Mouse (Mus musculus) embryonic facial prominence, embryonic 14.5 days (tissue): ENCODE results near the gene Blvra. TPM values are rescaled to one million over a fixed set of nuclear protein-coding genes. Genes with fewer than 3 reads are reported as not detected.
A peak's percentile ranks its signal among the peaks of the same experiment; 100 is the strongest.

ENCODE experiments used
- ATAC-seq: fragments of 200-750 bp; cut with Nextera tagmentation; 2 replicates; pipeline ENCODE4 v1.8.0; 2017; ENCODE audit warnings: low read depth, moderate number of reproducible peaks, moderate TSS enrichment
- DNase-seq: peaks from one replicate; pipeline ENCODE4 v3.0.0-alpha.2; 2015; ENCODE audit warnings: low spot score
- H3K27ac ChIP-seq: fragments of 300-500 bp; sonication (generic); replicated peaks from 2 replicates; pipeline ENCODE4 v1.5.1; 2014; ENCODE audit warnings: low read depth, mild to moderate bottlenecking, low read length, moderate library complexity
- H3K27me3 ChIP-seq: fragments of 300-500 bp; sonication (generic); replicated peaks from 2 replicates; pipeline ENCODE4 v1.6.1; 2014; ENCODE audit warnings: low read length; ENCODE audit not compliant: control insufficient read depth, insufficient read depth
- H3K36me3 ChIP-seq: fragments of 300-500 bp; sonication (generic); 2 replicates; pipeline ENCODE4 v1.6.1; 2014; ENCODE audit warnings: low read length, mixed read lengths; ENCODE audit not compliant: control insufficient read depth, insufficient read depth
- H3K4me1 ChIP-seq: fragments of 300-500 bp; sonication (generic); 2 replicates; pipeline ENCODE4 v1.6.1; 2014; ENCODE audit warnings: antibody characterized with exemption, low read length; ENCODE audit not compliant: control insufficient read depth, insufficient read depth
- H3K4me2 ChIP-seq: fragments of 300-500 bp; sonication (generic); 2 replicates; pipeline ENCODE4 v1.6.1; 2014; ENCODE audit warnings: low read depth, mild to moderate bottlenecking, low read length, moderate library complexity, mixed read lengths
- H3K4me3 ChIP-seq: fragments of 300-500 bp; sonication (generic); 2 replicates; pipeline ENCODE4 v1.5.1; 2014; ENCODE audit warnings: low read depth, mild to moderate bottlenecking, low read length
- H3K9ac ChIP-seq: fragments of 300-500 bp; sonication (generic); 2 replicates; pipeline ENCODE4 v1.6.1; 2014; ENCODE audit warnings: low read depth, mild to moderate bottlenecking, low read length, moderate library complexity, mixed read lengths
- H3K9me3 ChIP-seq: fragments of 300-500 bp; sonication (generic); 2 replicates; pipeline ENCODE4 v1.6.1; 2016; ENCODE audit warnings: low read length; ENCODE audit not compliant: control insufficient read depth
- WGBS: fragments of 180-500 bp; shearing (Covaris S2); extraction: QIAGEN DNeasy Blood & Tissue Kit; methylation state at CpG from one replicate; pipeline ENCODE4 v1.1.7; 2014; 5-methylcytosine and 5-hydroxymethylcytosine counted together
- polyA plus RNA-seq: library from polyadenylated mRNA; unstranded; fragments of >200 nt; fragmentation: Nextera tagmentation; extraction: Ambion mirVana; gene quantifications from 2 replicates; pipeline ENCODE4 v1.2.1, GENCODE M21; 2014

Blvra gene
- 46.0 and 50.0 TPM in 2 replicates for polyA plus RNA-seq

DNA sequence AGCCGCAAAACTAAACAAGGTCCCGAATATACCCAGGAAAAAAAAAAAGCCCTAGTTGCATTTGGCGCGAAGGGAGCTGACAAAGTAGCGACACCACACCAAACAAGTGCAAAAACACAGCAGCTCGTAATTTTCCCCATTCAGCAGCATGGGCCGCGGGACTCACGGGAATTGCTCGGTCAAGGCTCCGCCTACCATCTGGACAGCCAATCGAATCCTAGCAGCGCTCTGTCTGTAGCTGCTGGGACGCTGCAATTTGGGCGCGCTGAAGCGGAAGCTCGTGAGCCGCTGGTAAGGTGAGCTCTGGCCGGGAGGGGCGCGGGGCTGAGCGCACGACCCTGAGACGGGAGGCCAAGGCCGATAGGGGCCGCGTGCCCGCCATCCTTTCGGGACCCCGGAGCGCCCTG, at the start of gene Blvra:
Blvra (plus strand) TSS at position 231 of the 407 bp plus-strand sequence.
- Histone ChIP-seq H3K27me3 (no peaks in the 10 kb centered on the region), H3K4me1 (0 out of 2 replicates have a peak, but pooled peaks cover 3% of the 10 kb centered on the region), H3K9me3 (no peaks in the 10 kb centered on the region), H3K27ac (peak within 1 kb of the TSS; percentile 74), H3K9ac (peak within 1 kb of the TSS; percentile 80), H3K36me3 (peaks cover 15% of the 10 kb centered on the region; the same call in 1 of the 2 replicates), H3K4me2 (peak within 1 kb of the TSS; percentile 73), H3K4me3 (peak within 1 kb of the TSS; percentile 71)
- DNase-seq (peak; percentile 97), ATAC-seq (peak; percentile 99)
- WGBS: under 1% methylated on average over 23 of the region's 32 CpGs

GRCm38 (mm10) chr2:127035006-127035605, 35.4 kb upstream of the Blvra start:
- H3K4me2 ChIP-seq: no peak overlapping the region
- H3K4me1 ChIP-seq: no peaks in the 10 kb centered on the region
- no peaks in the 10 kb centered on the region for H3K27me3 ChIP-seq
- no peak overlapping the region for H3K27ac ChIP-seq
- no peak for DNase-seq
- ATAC-seq: no peak
- no peak overlapping the region for H3K4me3 ChIP-seq
- no peaks in the 10 kb centered on the region for H3K9me3 ChIP-seq
- H3K9ac ChIP-seq: no peak overlapping the region
- H3K36me3 ChIP-seq: peaks cover 60% of the 10 kb centered on the region
- WGBS: 93% methylated on average over 9 of the region's 9 CpGs

- H3K4me3 ChIP-seq: no peak overlapping the region
- H3K27ac ChIP-seq: no peak overlapping the region
- ATAC-seq (no peak), DNase-seq (no peak)
- no peak overlapping the region for H3K9ac ChIP-seq
- H3K36me3 ChIP-seq: peaks cover 55% of the 10 kb centered on the region
- H3K4me1 ChIP-seq: no peaks in the 10 kb centered on the region
- no peaks in the 10 kb centered on the region for H3K27me3 ChIP-seq
- H3K4me2 ChIP-seq: no peak overlapping the region
- WGBS: 91% methylated on average over 4 of the region's 4 CpGs
- H3K9me3 ChIP-seq: no peaks in the 10 kb centered on the region
These were observed 33.2 kb upstream of the Blvra start for GRCm38 (mm10) chr2:127037299-127037698.

DNA sequence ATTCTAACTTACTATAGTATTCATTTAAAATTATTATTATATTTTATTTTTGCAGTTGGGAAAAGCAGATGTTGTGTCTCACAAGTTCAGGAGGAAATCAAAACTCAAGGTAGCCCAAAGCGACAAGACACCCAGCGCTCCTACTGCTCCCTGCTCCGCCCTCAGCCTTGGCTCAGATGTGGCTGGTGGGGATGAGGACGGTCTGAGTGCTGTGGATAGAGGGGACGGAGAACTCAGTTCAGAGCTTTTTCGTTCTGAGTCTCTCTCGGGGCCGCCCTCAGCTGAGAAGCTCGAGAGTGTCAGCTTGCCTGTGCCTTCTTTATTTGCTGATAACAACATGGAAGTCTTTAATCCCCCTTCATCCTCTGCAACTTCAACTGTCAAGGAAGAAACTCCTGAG, 9.0 kb upstream of the Blvra start:
- 93% methylated on average over 9 of the region's 9 CpGs for WGBS
- ATAC-seq: no peak
- H3K4me1 ChIP-seq: no peaks in the 10 kb centered on the region
- no peak overlapping the region for H3K4me3 ChIP-seq
- H3K27ac ChIP-seq: no peak overlapping the region
- H3K36me3 ChIP-seq: peaks cover 80% of the 10 kb centered on the region
- no peak for DNase-seq
- no peaks in the 10 kb centered on the region for H3K27me3 ChIP-seq
- no peak overlapping the region for H3K4me2 ChIP-seq
- H3K9me3 ChIP-seq: no peaks in the 10 kb centered on the region
- H3K9ac ChIP-seq: no peak overlapping the region

- Histone ChIP-seq H3K4me2 (no peak overlapping the region), H3K27me3 (no peaks in the 10 kb centered on the region), H3K9me3 (no peaks in the 10 kb centered on the region), H3K27ac (no peak overlapping the region), H3K4me3 (no peak overlapping the region), H3K36me3 (peaks cover 20% of the 10 kb centered on the region; the same call in 1 of the 2 replicates), H3K9ac (no peak overlapping the region), H3K4me1 (0 out of 2 replicates have a peak, but pooled peaks cover 3% of the 10 kb centered on the region)
- DNase-seq (no peak), ATAC-seq (no peak)
- 68% methylated on average over 7 of the region's 7 CpGs for WGBS
These were observed 1.7 kb upstream of the Blvra start for GRCm38 (mm10) chr2:127068806-127069205.

DNA sequence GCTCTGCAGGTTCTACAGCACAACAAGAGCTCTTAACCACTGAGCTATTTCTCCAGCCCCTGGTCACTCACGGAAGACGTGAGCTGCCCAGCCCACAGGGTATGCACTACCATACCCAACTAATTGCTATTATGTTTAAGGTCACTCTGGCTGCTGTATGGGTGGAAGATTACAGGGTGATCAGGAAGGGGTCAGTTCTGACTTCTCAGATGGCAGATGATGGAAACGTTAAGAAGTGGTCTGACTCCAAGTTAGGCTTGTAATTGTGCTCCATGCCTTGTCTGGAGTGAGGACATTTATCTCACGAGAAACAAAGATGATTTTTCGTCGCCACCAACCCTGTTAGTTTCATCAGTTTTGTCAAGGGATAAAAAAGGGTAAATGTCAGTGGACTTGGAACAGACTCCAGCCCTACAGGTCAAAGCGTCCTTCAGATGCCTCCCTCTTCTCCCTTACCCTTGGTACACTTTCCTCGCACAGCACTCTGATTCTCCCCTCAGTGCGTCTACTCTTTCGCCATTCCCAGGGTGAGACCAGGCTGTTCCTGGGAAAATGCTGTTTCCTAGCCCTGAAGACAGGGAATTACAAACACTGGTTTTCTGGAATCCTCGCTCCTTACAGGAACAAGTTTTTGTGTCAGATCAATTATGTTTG, 557 bp upstream of the Blvra start:
- peak overlapping the region; percentile 74 for H3K27ac ChIP-seq
- peaks cover 15% of the 10 kb centered on the region; the same call in 1 of the 2 replicates for H3K36me3 ChIP-seq
- H3K4me1 ChIP-seq: 0 out of 2 replicates have a peak, but pooled peaks cover 3% of the 10 kb centered on the region
- H3K4me3 ChIP-seq: peak overlapping the region; percentile 71
- H3K9me3 ChIP-seq: no peaks in the 10 kb centered on the region
- 13% methylated on average over 11 of the region's 11 CpGs for WGBS
- no peak for DNase-seq
- no peak for ATAC-seq
- H3K27me3 ChIP-seq: no peaks in the 10 kb centered on the region
- peak overlapping the region; percentile 80 for H3K9ac ChIP-seq
- H3K4me2 ChIP-seq: peak overlapping the region; percentile 73

DNA sequence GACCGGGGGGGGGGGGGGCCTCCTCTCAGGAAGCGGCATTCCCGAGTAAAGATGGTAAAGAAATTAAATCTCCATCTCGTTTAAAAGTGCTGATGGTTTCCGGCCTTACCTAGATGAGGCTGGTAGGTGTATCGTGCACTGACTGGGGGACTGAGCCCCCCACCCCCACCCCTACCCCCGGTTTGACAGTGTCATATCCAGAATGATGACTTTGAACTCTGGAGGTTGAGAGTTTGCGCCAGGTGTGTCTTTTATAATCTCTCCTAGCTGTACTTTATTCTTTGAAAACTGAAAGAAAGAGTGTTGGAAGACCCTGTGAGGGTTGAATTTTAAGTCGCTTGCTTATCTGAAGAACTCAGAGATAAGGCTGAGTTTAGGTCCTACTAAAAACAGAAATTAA, 414 bp downstream of the Blvra start:
- 0 out of 2 replicates have a peak, but pooled peaks cover 3% of the 10 kb centered on the region for H3K4me1 ChIP-seq
- peak; percentile 56 for ATAC-seq
- WGBS: 19% methylated on average over 6 of the region's 9 CpGs

GRCm38 (mm10) chr2:127074116-127074515, 3.7 kb downstream of the Blvra start:
- ATAC-seq: no peak
- H3K9ac ChIP-seq: no peak overlapping the region
- H3K4me3 ChIP-seq: no peak overlapping the region
- 0 out of 2 replicates have a peak, but pooled peaks cover 3% of the 10 kb centered on the region for H3K4me1 ChIP-seq
- no peaks in the 10 kb centered on the region for H3K36me3 ChIP-seq
- no peak overlapping the region for H3K27ac ChIP-seq
- H3K4me2 ChIP-seq: no peak overlapping the region
- no peak for DNase-seq
- WGBS: 89% methylated on average over 2 of the region's 2 CpGs
- no peaks in the 10 kb centered on the region for H3K27me3 ChIP-seq
- no peaks in the 10 kb centered on the region for H3K9me3 ChIP-seq

More for the DNA sequence above, 414 bp downstream of the Blvra start:
- H3K27me3 ChIP-seq: no peaks in the 10 kb centered on the region
- H3K36me3 ChIP-seq: peaks cover 11% of the 10 kb centered on the region; the same call in 1 of the 2 replicates
- peak overlapping the region; percentile 71 for H3K4me3 ChIP-seq
- H3K9ac ChIP-seq: peak overlapping the region; percentile 80
- no peaks in the 10 kb centered on the region for H3K9me3 ChIP-seq
- peak overlapping the region; percentile 74 for H3K27ac ChIP-seq
- no peak for DNase-seq
- peak overlapping the region; percentile 73 for H3K4me2 ChIP-seq
